Mouse (Mus musculus): ENCODE measurements around the gene Fem1a. TPM values are rescaled to one million over a fixed set of nuclear protein-coding genes. Genes with fewer than 3 reads are reported as not detected.
A peak's percentile ranks its signal among the peaks of the same experiment; 100 is the strongest.

Gene Fem1a
- polyA plus RNA-seq, 1 experiment from 2014 or later = 15.5 TPM

GRCm38 (mm10) chr17:56218377-56219191 lies 38.0 kb upstream of the Fem1a start, which contains the start of gene Dpp9:
Dpp9 (minus strand) TSS chr17:56218905.
- H3K9ac ChIP-seq (ENCODE audit: low read depth, low read length) = peak within 1 kb of the TSS; percentile 95
- ATAC-seq = peak; percentile 99
- H3K9me3 ChIP-seq (replicated peaks; ENCODE audit: control insufficient read depth, low read length, poor library complexity, severe bottlenecking) = no peaks in the 10 kb centered on the region
- WGBS = under 1% methylated on average over 66 of the region's 78 CpGs
- H3K27ac ChIP-seq (ENCODE audit: low read length) = peak within 1 kb of the TSS; percentile 90
- H3K4me1 ChIP-seq (ENCODE audit: control insufficient read depth, insufficient read depth, low read length) = peaks cover 25% of the 10 kb centered on the region
- H3K36me3 ChIP-seq (ENCODE audit: control insufficient read depth, insufficient read depth, low read length) = no peaks in the 10 kb centered on the region
- H3K4me3 ChIP-seq (ENCODE audit: low read depth, low read length) = peak within 1 kb of the TSS; percentile 84
- H3K27me3 ChIP-seq (ENCODE audit: control insufficient read depth, insufficient read depth, low read depth, low read length) = no peaks in the 10 kb centered on the region
- peak within 1 kb of the TSS; percentile 80 for H3K4me2 ChIP-seq (ENCODE audit: low read length)

DNA sequence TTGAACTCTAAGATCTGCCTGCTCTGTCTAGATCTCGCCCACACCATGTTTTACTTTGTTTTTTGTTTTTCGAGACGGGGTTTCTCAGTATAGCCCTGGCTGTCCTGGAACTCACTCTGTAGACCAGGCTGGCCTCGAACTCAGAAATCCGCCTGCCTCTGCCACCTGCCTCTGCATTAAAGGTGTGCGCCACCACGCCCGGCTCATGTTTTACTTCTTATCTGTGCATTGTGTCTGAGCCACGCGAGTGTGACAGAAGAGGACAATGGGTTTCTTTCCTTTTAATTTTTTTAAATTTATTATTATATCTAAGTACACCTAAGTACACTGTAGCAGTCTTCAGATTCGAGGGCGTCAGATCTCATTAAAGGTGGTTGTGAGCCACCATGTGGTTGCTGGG lies 37.4 kb upstream of the Fem1a start:
- Histone ChIP-seq H3K9ac (ENCODE audit: low read depth, low read length) (peak overlapping the region; percentile 95), H3K4me1 (ENCODE audit: control insufficient read depth, insufficient read depth, low read length) (peaks cover 25% of the 10 kb centered on the region), H3K4me3 (ENCODE audit: low read depth, low read length) (peak overlapping the region; percentile 84), H3K4me2 (ENCODE audit: low read length) (peak overlapping the region; percentile 80), H3K9me3 (replicated peaks; ENCODE audit: control insufficient read depth, low read length, poor library complexity, severe bottlenecking) (no peaks in the 10 kb centered on the region), H3K36me3 (ENCODE audit: control insufficient read depth, insufficient read depth, low read length) (no peaks in the 10 kb centered on the region), H3K27ac (ENCODE audit: low read length) (peak overlapping the region; percentile 90), H3K27me3 (ENCODE audit: control insufficient read depth, insufficient read depth, low read depth, low read length) (no peaks in the 10 kb centered on the region)
- ATAC-seq = no peak
- WGBS = 44% methylated on average over 12 of the region's 12 CpGs

DNA sequence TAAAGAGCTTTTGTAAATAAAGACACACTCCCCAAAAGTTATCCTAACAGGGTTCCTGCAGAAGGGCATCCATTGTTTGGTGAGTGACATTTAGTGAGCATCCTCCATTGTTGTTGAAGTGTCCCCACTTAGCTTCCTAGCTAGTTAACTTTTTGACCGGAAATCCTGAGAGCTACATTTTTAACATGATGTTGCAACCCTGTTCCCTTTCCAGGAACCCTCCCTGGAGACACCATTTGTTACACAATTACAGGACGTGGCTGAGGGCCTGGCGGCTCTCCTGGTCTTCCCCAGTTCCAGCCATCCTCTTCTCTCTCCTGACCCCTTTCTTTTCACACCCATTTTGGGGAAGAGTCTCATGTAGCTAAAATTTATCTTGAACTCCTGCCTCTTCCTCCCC lies 36.8 kb upstream of the Fem1a start:
- H3K27ac ChIP-seq (ENCODE audit: low read length) = no peak overlapping the region
- H3K4me2 ChIP-seq (ENCODE audit: low read length) = peak overlapping the region; percentile 80; the same call in 1 of the 2 replicates
- 71% methylated on average over 3 of the region's 3 CpGs for WGBS
- ATAC-seq = no peak
- no peaks in the 10 kb centered on the region for H3K27me3 ChIP-seq (ENCODE audit: control insufficient read depth, insufficient read depth, low read depth, low read length)
- H3K9me3 ChIP-seq (replicated peaks; ENCODE audit: control insufficient read depth, low read length, poor library complexity, severe bottlenecking) = no peaks in the 10 kb centered on the region
- H3K9ac ChIP-seq (ENCODE audit: low read depth, low read length) = no peak overlapping the region
- H3K36me3 ChIP-seq (ENCODE audit: control insufficient read depth, insufficient read depth, low read length) = no peaks in the 10 kb centered on the region
- peaks cover 25% of the 10 kb centered on the region for H3K4me1 ChIP-seq (ENCODE audit: control insufficient read depth, insufficient read depth, low read length)
- no peak overlapping the region for H3K4me3 ChIP-seq (ENCODE audit: low read depth, low read length)

DNA sequence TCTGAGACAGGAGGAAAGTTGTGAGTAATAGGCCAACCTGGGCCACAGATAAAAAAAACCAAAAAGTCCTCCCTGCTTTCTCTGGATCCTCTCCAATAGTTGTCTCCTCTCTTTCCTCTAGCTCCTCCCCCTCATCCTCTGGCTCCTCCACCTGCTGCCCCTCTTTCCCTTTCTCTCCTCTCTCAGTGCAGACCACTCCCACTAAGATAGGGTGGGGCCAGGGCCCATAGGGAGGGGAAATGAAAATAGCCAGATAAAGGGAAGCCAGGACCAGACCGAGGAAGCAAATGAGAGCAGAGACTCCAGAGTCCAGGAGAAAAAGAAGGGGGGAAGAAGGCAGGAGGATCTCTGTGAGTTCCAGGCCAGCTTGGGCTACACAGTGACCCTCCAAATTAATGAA lies 31.7 kb upstream of the Fem1a start:
- no peak for ATAC-seq
- WGBS = 35% methylated on average over 1 of the region's 1 CpGs
- Histone ChIP-seq H3K4me1 (ENCODE audit: control insufficient read depth, insufficient read depth, low read length) (no peaks in the 10 kb centered on the region), H3K9ac (ENCODE audit: low read depth, low read length) (no peak overlapping the region), H3K4me2 (ENCODE audit: low read length) (no peak overlapping the region), H3K36me3 (ENCODE audit: control insufficient read depth, insufficient read depth, low read length) (no peaks in the 10 kb centered on the region), H3K27ac (ENCODE audit: low read length) (no peak overlapping the region), H3K9me3 (replicated peaks; ENCODE audit: control insufficient read depth, low read length, poor library complexity, severe bottlenecking) (no peaks in the 10 kb centered on the region), H3K27me3 (ENCODE audit: control insufficient read depth, insufficient read depth, low read depth, low read length) (peaks cover 3% of the 10 kb centered on the region; the same call in 1 of the 2 replicates), H3K4me3 (ENCODE audit: low read depth, low read length) (no peak overlapping the region)

- peaks cover 3% of the 10 kb centered on the region; the same call in 1 of the 2 replicates for H3K27me3 ChIP-seq (ENCODE audit: control insufficient read depth, insufficient read depth, low read depth, low read length)
- no peak for ATAC-seq
- no peak overlapping the region for H3K9ac ChIP-seq (ENCODE audit: low read depth, low read length)
- no peak overlapping the region for H3K27ac ChIP-seq (ENCODE audit: low read length)
- no peak overlapping the region for H3K4me3 ChIP-seq (ENCODE audit: low read depth, low read length)
- H3K36me3 ChIP-seq (ENCODE audit: control insufficient read depth, insufficient read depth, low read length) = no peaks in the 10 kb centered on the region
- no peak overlapping the region for H3K4me2 ChIP-seq (ENCODE audit: low read length)
- WGBS = 85% methylated on average over 3 of the region's 3 CpGs
- no peaks in the 10 kb centered on the region for H3K4me1 ChIP-seq (ENCODE audit: control insufficient read depth, insufficient read depth, low read length)
- no peaks in the 10 kb centered on the region for H3K9me3 ChIP-seq (replicated peaks; ENCODE audit: control insufficient read depth, low read length, poor library complexity, severe bottlenecking)
Observed at GRCm38 (mm10) chr17:56226566-56226965, 30.0 kb upstream of the Fem1a start.

DNA sequence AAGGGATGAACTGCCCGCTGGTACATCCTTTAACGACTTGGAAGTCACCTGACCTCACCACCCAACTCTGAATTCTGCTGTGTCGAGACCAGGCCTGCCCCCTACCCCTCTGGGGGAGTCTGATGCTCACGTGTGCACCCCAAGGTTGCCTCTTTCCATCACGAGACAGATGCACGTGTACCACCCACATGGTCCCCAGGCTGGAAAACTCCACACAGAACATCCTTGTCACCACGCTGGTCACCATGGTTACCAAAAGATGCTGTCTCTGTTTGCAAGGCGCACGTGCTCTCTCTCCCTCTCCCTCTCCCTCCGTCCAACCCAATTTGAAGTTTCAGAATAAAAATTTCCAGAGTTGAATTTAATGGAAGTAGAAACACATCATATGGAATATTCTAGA lies 26.7 kb upstream of the Fem1a start:
- H3K4me3 ChIP-seq (ENCODE audit: low read depth, low read length) = no peak overlapping the region
- H3K9me3 ChIP-seq (replicated peaks; ENCODE audit: control insufficient read depth, low read length, poor library complexity, severe bottlenecking) = no peaks in the 10 kb centered on the region
- WGBS = 53% methylated on average over 10 of the region's 10 CpGs
- H3K4me2 ChIP-seq (ENCODE audit: low read length) = no peak overlapping the region
- H3K9ac ChIP-seq (ENCODE audit: low read depth, low read length) = no peak overlapping the region
- H3K27me3 ChIP-seq (ENCODE audit: control insufficient read depth, insufficient read depth, low read depth, low read length) = peaks cover 3% of the 10 kb centered on the region; the same call in 1 of the 2 replicates
- peaks cover 13% of the 10 kb centered on the region for H3K4me1 ChIP-seq (ENCODE audit: control insufficient read depth, insufficient read depth, low read length)
- H3K36me3 ChIP-seq (ENCODE audit: control insufficient read depth, insufficient read depth, low read length) = no peaks in the 10 kb centered on the region
- no peak overlapping the region for H3K27ac ChIP-seq (ENCODE audit: low read length)
- no peak for ATAC-seq

GRCm38 (mm10) chr17:56233389-56233788 lies 23.2 kb upstream of the Fem1a start:
- peak; percentile 40 for ATAC-seq
- no peaks in the 10 kb centered on the region for H3K36me3 ChIP-seq (ENCODE audit: control insufficient read depth, insufficient read depth, low read length)
- peaks cover 3% of the 10 kb centered on the region; the same call in 1 of the 2 replicates for H3K27me3 ChIP-seq (ENCODE audit: control insufficient read depth, insufficient read depth, low read depth, low read length)
- H3K27ac ChIP-seq (ENCODE audit: low read length) = peak overlapping the region; percentile 66
- H3K9me3 ChIP-seq (replicated peaks; ENCODE audit: control insufficient read depth, low read length, poor library complexity, severe bottlenecking) = no peaks in the 10 kb centered on the region
- peak overlapping the region; percentile 57 for H3K4me2 ChIP-seq (ENCODE audit: low read length)
- 0 out of 2 replicates have a peak overlapping the region, but pooled peaks have one; percentile 26 for H3K9ac ChIP-seq (ENCODE audit: low read depth, low read length)
- WGBS = 44% methylated on average over 8 of the region's 8 CpGs
- H3K4me3 ChIP-seq (ENCODE audit: low read depth, low read length) = peak overlapping the region; percentile 18
- H3K4me1 ChIP-seq (ENCODE audit: control insufficient read depth, insufficient read depth, low read length) = peaks cover 13% of the 10 kb centered on the region

DNA sequence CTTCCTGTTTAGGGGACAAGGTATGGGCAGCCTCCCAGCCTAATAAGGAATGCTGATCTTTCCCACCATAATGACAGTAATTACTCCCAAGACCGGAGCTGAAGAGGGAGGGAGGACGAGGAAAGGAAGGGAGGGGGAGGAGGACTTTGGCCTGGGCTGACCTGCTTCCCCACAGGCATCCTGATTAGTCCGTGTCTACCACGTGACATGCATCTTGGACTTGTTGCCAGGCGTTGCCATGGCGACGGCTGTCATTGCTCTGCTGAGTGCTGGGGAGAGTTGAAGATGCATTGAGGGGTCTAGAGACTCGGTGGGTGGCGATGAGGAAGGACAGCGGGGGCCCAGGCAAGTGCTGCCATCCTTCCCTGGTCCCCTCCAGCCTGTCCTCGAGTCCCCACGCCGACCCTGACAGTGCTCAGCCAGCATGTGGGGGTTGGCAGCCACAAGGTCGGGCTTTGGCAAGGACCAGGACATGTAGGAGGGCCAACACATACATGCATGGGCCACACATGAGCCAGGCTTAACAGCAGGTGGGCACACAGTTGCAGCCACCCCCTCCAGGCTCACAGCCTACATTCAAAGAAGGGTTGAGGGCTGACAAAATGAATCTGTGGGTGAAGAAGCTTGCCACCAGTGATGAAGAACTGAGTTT lies 22.7 kb upstream of the Fem1a start:
- H3K9ac ChIP-seq (ENCODE audit: low read depth, low read length) = 0 out of 2 replicates have a peak overlapping the region, but pooled peaks have one; percentile 26
- H3K4me3 ChIP-seq (ENCODE audit: low read depth, low read length) = peak overlapping the region; percentile 18
- ATAC-seq = peak; percentile 95

More for the DNA sequence above, 22.7 kb upstream of the Fem1a start:
- Histone ChIP-seq H3K4me1 (ENCODE audit: control insufficient read depth, insufficient read depth, low read length) (peaks cover 13% of the 10 kb centered on the region), H3K4me2 (ENCODE audit: low read length) (peak overlapping the region; percentile 57), H3K36me3 (ENCODE audit: control insufficient read depth, insufficient read depth, low read length) (no peaks in the 10 kb centered on the region), H3K9me3 (replicated peaks; ENCODE audit: control insufficient read depth, low read length, poor library complexity, severe bottlenecking) (no peaks in the 10 kb centered on the region), H3K27ac (ENCODE audit: low read length) (peak overlapping the region; percentile 70), H3K27me3 (ENCODE audit: control insufficient read depth, insufficient read depth, low read depth, low read length) (peaks cover 1% of the 10 kb centered on the region; the same call in 1 of the 2 replicates)
- 3% methylated on average over 14 of the region's 14 CpGs for WGBS
